Comparison of ENCODE assay signal across 8 mouse cellular contexts in the genomic region with DNA sequence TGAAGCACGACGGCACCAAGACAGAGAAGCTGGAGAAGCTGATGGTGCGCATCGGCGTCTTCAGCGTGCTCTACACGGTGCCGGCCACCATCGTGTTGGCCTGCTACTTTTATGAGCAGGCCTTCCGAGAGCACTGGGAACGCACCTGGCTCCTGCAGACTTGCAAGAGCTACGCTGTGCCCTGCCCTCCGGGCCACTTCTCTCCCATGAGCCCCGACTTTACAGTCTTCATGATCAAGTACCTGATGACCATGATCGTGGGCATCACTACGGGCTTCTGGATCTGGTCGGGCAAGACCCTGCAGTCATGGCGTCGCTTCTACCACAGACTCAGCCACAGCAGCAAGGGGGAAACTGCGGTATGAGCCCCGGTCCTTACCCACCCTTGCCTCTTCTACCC. TPM values are rescaled to one million over a fixed set of nuclear protein-coding genes. Genes with fewer than 3 reads are reported as not detected.
DNase-seq lines count a peak whose midpoint lies in the region; ATAC-seq and TF ChIP-seq lines count a peak whose summit lies in the region.

No protein-coding gene starts in this region.

- TF ChIP-seq CTCF in heart, adult 2 months (IDR thresholded peaks at IDR 0.05) = no peak
- no peak for TF ChIP-seq CTCF in heart, postnatal 0 days (IDR thresholded peaks at IDR 0.05; ENCODE audit: low read depth)

- peak overlapping the region; percentile 84; the same call in 1 of the 2 replicates for H3K4me3 ChIP-seq in heart, adult 2 months
- peak overlapping the region; percentile 73 to 86 for H3K4me3 ChIP-seq in ES-E14 (ENCODE audit: insufficient read depth in 1 of 2, low read depth in 1 of 2, low read length in 2 of 2, poor library complexity in 1 of 2, severe bottlenecking in 1 of 2)
- H3K4me3 ChIP-seq in heart, postnatal 0 days (ENCODE audit: low read depth, low read length) = peak overlapping the region; percentile 68
- H3K4me3 ChIP-seq in midbrain, embryonic 10.5 days = peak overlapping the region; percentile 93

- no peak overlapping the region for H3K9ac ChIP-seq in heart, adult 2 months (ENCODE audit: low read depth, low read length)
- H3K9ac ChIP-seq in ES-E14 (ENCODE audit: insufficient read depth, low read depth, low read length, poor library complexity, severe bottlenecking) = peak overlapping the region; percentile 91
- no peak overlapping the region for H3K9ac ChIP-seq in heart, postnatal 0 days (replicated peaks; ENCODE audit: low read depth, low read length)

- no peak for TF ChIP-seq EP300 in heart, adult 2 months (IDR thresholded peaks at IDR 0.05; ENCODE audit: insufficient read depth, low read depth, low read length)
- no peak for TF ChIP-seq EP300 in heart, postnatal 0 days (IDR thresholded peaks at IDR 0.05; ENCODE audit: low read depth)

- no peak overlapping the region; the same call in 1 of the 2 replicates for H3K27ac ChIP-seq in heart, adult 2 months
- H3K27ac ChIP-seq in ES-E14 (ENCODE audit: insufficient read depth, low read depth, low read length, poor library complexity, severe bottlenecking) = peak overlapping the region; percentile 17; the same call in 1 of the 2 replicates
- no peak overlapping the region for H3K27ac ChIP-seq in heart, postnatal 0 days (ENCODE audit: low read depth)
- H3K27ac ChIP-seq in midbrain, embryonic 10.5 days (replicated peaks) = peak overlapping the region; percentile 92

- no peak for TF ChIP-seq POLR2A in heart, adult 2 months (IDR thresholded peaks at IDR 0.05; ENCODE audit: insufficient read depth, low read depth, low read length)

- peak overlapping the region; percentile 97 for H3K4me2 ChIP-seq in heart, postnatal 0 days (ENCODE audit: low read depth, low read length)

- in situ Hi-C loops in ES-E14 (cut with MboI; ENCODE audit: low sequenced_read_pairs in 2 of 2, unreplicated experiment in 2 of 2) = no loop called here

- DNase-seq in heart, adult 2 months = peak; percentile 10 to 32
- DNase-seq in heart, postnatal 36 days = no peak
- no peak for DNase-seq in ES-E14 (ENCODE audit: low read depth, low spot score)
- DNase-seq in heart, postnatal 0 days (ENCODE audit: low spot score) = no peak
- DNase-seq in midbrain, embryonic 10.5 days (ENCODE audit: low spot score) = peak; percentile 59
- DNase-seq in layer of hippocampus, adult 11-12 months (ENCODE audit: low spot score) = no peak
- DNase-seq in urinary bladder, postnatal 36 days (ENCODE audit: low spot score in 2 of 2) = no peak

- no peaks in the 10 kb centered on the region for H3K36me3 ChIP-seq in heart, adult 2 months (ENCODE audit: control insufficient read depth, insufficient read depth, low read length)
- peaks cover 25% of the 10 kb centered on the region for H3K36me3 ChIP-seq in ES-E14 (ENCODE audit: control insufficient read depth, insufficient read depth, low read length, poor library complexity, severe bottlenecking)
- no peaks in the 10 kb centered on the region for H3K36me3 ChIP-seq in heart, postnatal 0 days (replicated peaks; ENCODE audit: control insufficient read depth, insufficient read depth, low read length)
- H3K36me3 ChIP-seq in midbrain, embryonic 10.5 days = peaks cover 10% of the 10 kb centered on the region

- H3K27me3 ChIP-seq in heart, adult 2 months (ENCODE audit: control insufficient read depth, insufficient read depth, low read length) = no peaks in the 10 kb centered on the region
- H3K27me3 ChIP-seq in heart, postnatal 0 days (ENCODE audit: control insufficient read depth, insufficient read depth, low read length) = peaks cover 21% of the 10 kb centered on the region
- peaks cover 27% of the 10 kb centered on the region for H3K27me3 ChIP-seq in midbrain, embryonic 10.5 days (ENCODE audit: low read depth, poor library complexity, severe bottlenecking)

- no peak for ATAC-seq in heart, postnatal 0 days (ENCODE audit: insufficient read depth, low read depth)
- no peak for ATAC-seq in CD4-positive, CD25-positive, alpha-beta regulatory T cell, adult 4 months

- H3K79me2 ChIP-seq in heart, adult 2 months (replicated peaks; ENCODE audit: control insufficient read depth, insufficient read depth, low read length) = no peaks in the 10 kb centered on the region

- intact Hi-C loops in heart, adult 2 months (cut with DNase I) = loop anchor here (5.0 kb wide), 2 partner anchors 167 to 247 kb away; a partner anchor contains a TSS
- intact Hi-C loops in heart, postnatal 36 days (cut with DNase I) = loop anchor here (5.0 kb wide), 2 partner anchors 138 to 167 kb away; no protein-coding TSS in a partner anchor

- WGBS in heart, adult 2 months = 61% methylated on average over 21 of the region's 21 CpGs
- WGBS in heart, postnatal 0 days = 28% methylated on average over 21 of the region's 21 CpGs
- WGBS in midbrain, embryonic 10.5 days = 4% methylated on average over 21 of the region's 21 CpGs

- H3K9me3 ChIP-seq in ES-E14 (ENCODE audit: control insufficient read depth, insufficient read depth, low read depth, low read length) = no peaks in the 10 kb centered on the region
- H3K9me3 ChIP-seq in heart, postnatal 0 days (replicated peaks; ENCODE audit: control insufficient read depth, low read length) = no peaks in the 10 kb centered on the region
- H3K9me3 ChIP-seq in midbrain, embryonic 10.5 days (replicated peaks) = no peaks in the 10 kb centered on the region

- peaks cover 3% of the 10 kb centered on the region for H3K4me1 ChIP-seq in heart, adult 2 months (ENCODE audit: control insufficient read depth, insufficient read depth, low read length)
- peaks cover 1 to 6% of the 10 kb centered on the region in 2 experiments for H3K4me1 ChIP-seq in ES-E14 (ENCODE audit: control insufficient read depth in 2 of 2, insufficient read depth in 2 of 2, low read length in 2 of 2, poor library complexity in 1 of 2)
- H3K4me1 ChIP-seq in heart, postnatal 0 days (ENCODE audit: control insufficient read depth, insufficient read depth) = peaks cover 29% of the 10 kb centered on the region
- H3K4me1 ChIP-seq in midbrain, embryonic 10.5 days = peaks cover 89% of the 10 kb centered on the region

TF ChIP-seq in ES-E14, 5 proteins besides CTCF, POLR2A, EP300 and RAD21:
- no peak for TF ChIP-seq MAFK (IDR thresholded peaks at IDR 0.05; ENCODE audit: insufficient read depth, low read depth, low read length)
- no peak for TF ChIP-seq ZC3H11A (IDR thresholded peaks at IDR 0.05; ENCODE audit: borderline replicate concordance, low read depth, low read length)
- TF ChIP-seq CHD2 (IDR thresholded peaks at IDR 0.05; ENCODE audit: low read depth, low read length) = no peak

RNA-seq across cellular contexts. Expression of a gene that starts 2.1 kb away (rescaled TPM):
- 1 to 10 TPM; 5.3 to 7.0 TPM for total RNA-seq in heart, adult 2 months (2021)
- 5.8 TPM in 2 replicates for polyA plus RNA-seq in heart, adult 2 months (2012; rRNA removed)
- total RNA-seq in heart, postnatal 36 days (2021) = 1 to 10 TPM; 6.6 to 7.8 TPM
- total RNA-seq in ES-E14 (2012; rRNA removed) = 57.9 and 88.8 TPM in 2 replicates
- total RNA-seq in heart, postnatal 0 days (2014; rRNA removed; ENCODE audit: low replicate concordance) = 7.5 and 9.0 TPM in 2 replicates
- polyA plus RNA-seq in heart, postnatal 0 days (2015; fragmentation: Nextera tagmentation; extraction: Ambion mirVana) = 1.0 and 1.3 TPM in 2 replicates
- 5.9 and 8.6 TPM in 2 replicates for polyA plus RNA-seq in midbrain, embryonic 10.5 days (2016; fragmentation: Nextera tagmentation; extraction: Ambion mirVana)
- not detected for polyA plus RNA-seq in CD4-positive, CD25-positive, alpha-beta regulatory T cell, adult 4 months (2017; shearing (Covaris generic))

RNA-seq across cellular contexts. Expression of a gene that starts 31.8 kb away (rescaled TPM):
- total RNA-seq in heart, adult 2 months (2021) = under 1 TPM in 1 of 2 experiments, not detected in 1; 0.30 TPM
- polyA plus RNA-seq in heart, adult 2 months (2012; rRNA removed) = 0.29 and 0.45 TPM in 2 replicates
- total RNA-seq in heart, postnatal 36 days (2021) = under 1 TPM in 1 of 2 experiments, not detected in 1; 0.28 TPM
- 4.0 and 5.8 TPM in 2 replicates for total RNA-seq in ES-E14 (2012; rRNA removed)
- total RNA-seq in heart, postnatal 0 days (2014; rRNA removed; ENCODE audit: low replicate concordance) = not detected in 2 replicates
- 0.14 and 0.65 TPM in 2 replicates for polyA plus RNA-seq in heart, postnatal 0 days (2015; fragmentation: Nextera tagmentation; extraction: Ambion mirVana)
- 9.0 and 9.4 TPM in 2 replicates for polyA plus RNA-seq in midbrain, embryonic 10.5 days (2016; fragmentation: Nextera tagmentation; extraction: Ambion mirVana)
- polyA plus RNA-seq in CD4-positive, CD25-positive, alpha-beta regulatory T cell, adult 4 months (2017; shearing (Covaris generic)) = 1 to 10 TPM; 1.1 to 2.2 TPM

Comparison
In these comparisons a context has a peak if more than half of its experiments do, and no peak if none do; other contexts are left out.
1. DNase-seq: peak in heart, adult 2 months (2 of 2) and midbrain, embryonic 10.5 days (single experiment); none in heart, postnatal 36 days (0 of 2), ES-E14 (single experiment), heart, postnatal 0 days (single experiment), layer of hippocampus, adult 11-12 months (single experiment) and urinary bladder, postnatal 36 days (0 of 2).
2. H3K27ac ChIP-seq: peak in ES-E14 (single experiment) and midbrain, embryonic 10.5 days (single experiment); none in heart, adult 2 months (single experiment) and heart, postnatal 0 days (single experiment).
3. Peak in every context shown above with its lines, with median percentiles within 50 percentile points of each other: H3K4me3 ChIP-seq.